Mouse (Mus musculus): Measurements from ENCODE around the gene Lsm11.

Lsm11 gene

GRCm38 (mm10) chr11:45927456-45927855, 17.3 kb downstream of the Lsm11 start:
- DNase-seq (ENCODE audit: low spot score) = no peak

- no peak for DNase-seq (ENCODE audit: low spot score)
Measured at GRCm38 (mm10) chr11:45926640-45927082, 18.1 kb downstream of the Lsm11 start.

- no peak for DNase-seq (ENCODE audit: low spot score)
Measured at GRCm38 (mm10) chr11:45925436-45925835, 19.3 kb downstream of the Lsm11 start.

- DNase-seq (ENCODE audit: low spot score) = no peak
Measured at GRCm38 (mm10) chr11:45921480-45921898, 23.2 kb downstream of the Lsm11 start.

- DNase-seq (ENCODE audit: low spot score) = no peak
Measured at GRCm38 (mm10) chr11:45921026-45921425, 23.7 kb downstream of the Lsm11 start.

GRCm38 (mm10) chr11:45918836-45919235, 25.9 kb downstream of the Lsm11 start:
- DNase-seq (ENCODE audit: low spot score) = no peak

- DNase-seq (ENCODE audit: low spot score) = no peak
Measured at GRCm38 (mm10) chr11:45918018-45918417, 26.7 kb downstream of the Lsm11 start.

- DNase-seq (ENCODE audit: low spot score) = no peak
Measured at GRCm38 (mm10) chr11:45916196-45916595, 28.5 kb downstream of the Lsm11 start.

GRCm38 (mm10) chr11:45910701-45911100, 34.0 kb downstream of the Lsm11 start:
- no peak for DNase-seq (ENCODE audit: low spot score)

- no peak for DNase-seq (ENCODE audit: low spot score)
Measured at GRCm38 (mm10) chr11:45908894-45909293, 35.8 kb downstream of the Lsm11 start.

- no peak for DNase-seq (ENCODE audit: low spot score)
Measured at GRCm38 (mm10) chr11:45908070-45908469, 36.7 kb downstream of the Lsm11 start.

- no peak for DNase-seq (ENCODE audit: low spot score)
Measured at GRCm38 (mm10) chr11:45907301-45907700, 37.4 kb downstream of the Lsm11 start.

- DNase-seq (ENCODE audit: low spot score) = no peak
Measured at GRCm38 (mm10) chr11:45906109-45906786, 38.5 kb downstream of the Lsm11 start.

- no peak for DNase-seq (ENCODE audit: low spot score)
Measured at GRCm38 (mm10) chr11:45900233-45901015, 44.3 kb downstream of the Lsm11 start.

- DNase-seq (ENCODE audit: low spot score) = no peak
Measured at GRCm38 (mm10) chr11:45897392-45897791, 47.3 kb downstream of the Lsm11 start.

GRCm38 (mm10) chr11:45892861-45893360, 51.8 kb downstream of the Lsm11 start:
- DNase-seq (ENCODE audit: low spot score) = no peak

GRCm38 (mm10) chr11:45890423-45890822, 54.3 kb downstream of the Lsm11 start:
- DNase-seq (ENCODE audit: low spot score) = no peak

- DNase-seq (ENCODE audit: low spot score) = no peak
Measured at GRCm38 (mm10) chr11:45889981-45890380, 54.8 kb downstream of the Lsm11 start.

- DNase-seq (ENCODE audit: low spot score) = no peak
Measured at GRCm38 (mm10) chr11:45888471-45889030, 56.2 kb downstream of the Lsm11 start.

- no peak for DNase-seq (ENCODE audit: low spot score)
Measured at GRCm38 (mm10) chr11:45886596-45886995, 58.1 kb downstream of the Lsm11 start.

GRCm38 (mm10) chr11:45885606-45886230, 59.0 kb downstream of the Lsm11 start:
- no peak for DNase-seq (ENCODE audit: low spot score)

GRCm38 (mm10) chr11:45884029-45884428, 60.7 kb downstream of the Lsm11 start:
- DNase-seq (ENCODE audit: low spot score) = no peak
